Mouse (Mus musculus): Measurements from ENCODE around the gene Armh3.

- TF ChIP-seq CTCF (conservative IDR thresholded peaks at IDR 0.05; ENCODE audit: low read length) (no peak), NANOG (IDR thresholded peaks at IDR 0.05; ENCODE audit: borderline replicate concordance, low read length) (no peak), POU5F1 (IDR thresholded peaks at IDR 0.05; ENCODE audit: borderline replicate concordance, low read length) (no peak)
These were observed 215.8 kb downstream of the Armh3 start for GRCm38 (mm10) chr19:45782315-45783001.
